Mouse (Mus musculus) limb, embryonic 14.5 days (tissue): ENCODE measurements around the gene Gak. TPM values are rescaled to one million over a fixed set of nuclear protein-coding genes. Genes with fewer than 3 reads are reported as not detected.
"Not testable (repeated sequence)": the region's sequence is repeated elsewhere in the genome, so short reads cannot be mapped to it uniquely, and the experiment has no call there.

Source experiments
- ATAC-seq: fragments of 200-750 bp; cut with Nextera tagmentation; 2 replicates; pipeline ENCODE4 v1.8.0; 2017; ENCODE audit warnings: low read depth, moderate number of reproducible peaks, moderate TSS enrichment; ENCODE audit not compliant: low FRiP score
- DNase-seq: peaks from one replicate; pipeline ENCODE4 v3.0.0-alpha.2; 2015; ENCODE audit warnings: low spot score
- H3K27ac ChIP-seq: fragments of 300-500 bp; sonication (generic); replicated peaks from 2 replicates; pipeline ENCODE4 v1.5.1; 2014; ENCODE audit warnings: low read depth, mild to moderate bottlenecking, low read length, moderate library complexity, mixed read lengths
- H3K27me3 ChIP-seq: fragments of 300-500 bp; sonication (generic); 2 replicates; pipeline ENCODE4 v1.6.1; 2014; ENCODE audit warnings: low read length, mixed read lengths; ENCODE audit not compliant: control insufficient read depth, insufficient read depth
- H3K36me3 ChIP-seq: fragments of 300-500 bp; sonication (generic); 2 replicates; pipeline ENCODE4 v1.6.1; 2014; ENCODE audit warnings: mild to moderate bottlenecking, low read length, moderate library complexity, mixed read lengths; ENCODE audit not compliant: control insufficient read depth, insufficient read depth
- H3K4me1 ChIP-seq: fragments of 300-500 bp; sonication (generic); 2 replicates; pipeline ENCODE4 v1.6.1; 2014; ENCODE audit warnings: antibody characterized with exemption, low read length, mixed read lengths; ENCODE audit not compliant: control insufficient read depth, insufficient read depth
- H3K4me2 ChIP-seq: fragments of 300-500 bp; sonication (generic); replicated peaks from 2 replicates; pipeline ENCODE4 v1.6.1; 2014; ENCODE audit warnings: low read depth, mild to moderate bottlenecking, low read length, moderate library complexity; ENCODE audit not compliant: severe bottlenecking
- H3K4me3 ChIP-seq: fragments of 300-500 bp; sonication (generic); replicated peaks from 2 replicates; pipeline ENCODE4 v1.5.1; 2014; ENCODE audit warnings: low read length
- H3K9ac ChIP-seq: fragments of 300-500 bp; sonication (generic); 2 replicates; pipeline ENCODE4 v1.6.1; 2014; ENCODE audit warnings: mild to moderate bottlenecking, low read depth, low read length, moderate library complexity; ENCODE audit not compliant: severe bottlenecking
- H3K9me3 ChIP-seq: fragments of 300-500 bp; sonication (generic); 2 replicates; pipeline ENCODE4 v1.6.1; 2016; ENCODE audit warnings: low read length; ENCODE audit not compliant: control insufficient read depth
- POLR2A ChIP-seq: fragments of 200-500 bp; IDR thresholded peaks from 2 replicates; pipeline ENCODE4 v1.8.0; 2012; ENCODE audit warnings: inconsistent platforms, mild to moderate bottlenecking, moderate library complexity, borderline replicate concordance; ENCODE audit not compliant: insufficient read depth, insufficient read length; ENCODE audit errors: extremely low read depth
- WGBS: fragments of 180-500 bp; shearing (Covaris S2); extraction: QIAGEN DNeasy Blood & Tissue Kit; methylation state at CpG from one replicate; pipeline ENCODE4 v1.1.7; 2014; 5-methylcytosine and 5-hydroxymethylcytosine counted together
- polyA plus RNA-seq, 2 experiments: library from polyadenylated mRNA; depleted of rRNA in 1 of 2; stranded (reverse) in 1 of 2; unstranded in 1 of 2; fragments of >200 nt; fragmentation: Nextera tagmentation in 1 of 2; extraction: Ambion mirVana in 1 of 2; gene quantifications; 2 replicates each; pipeline versions ENCODE4 v1.2.1 to v1.2.3; 2012 to 2014

Gak gene
- polyA plus RNA-seq, 2 experiments = 46.0 to 55.6 TPM

DNA sequence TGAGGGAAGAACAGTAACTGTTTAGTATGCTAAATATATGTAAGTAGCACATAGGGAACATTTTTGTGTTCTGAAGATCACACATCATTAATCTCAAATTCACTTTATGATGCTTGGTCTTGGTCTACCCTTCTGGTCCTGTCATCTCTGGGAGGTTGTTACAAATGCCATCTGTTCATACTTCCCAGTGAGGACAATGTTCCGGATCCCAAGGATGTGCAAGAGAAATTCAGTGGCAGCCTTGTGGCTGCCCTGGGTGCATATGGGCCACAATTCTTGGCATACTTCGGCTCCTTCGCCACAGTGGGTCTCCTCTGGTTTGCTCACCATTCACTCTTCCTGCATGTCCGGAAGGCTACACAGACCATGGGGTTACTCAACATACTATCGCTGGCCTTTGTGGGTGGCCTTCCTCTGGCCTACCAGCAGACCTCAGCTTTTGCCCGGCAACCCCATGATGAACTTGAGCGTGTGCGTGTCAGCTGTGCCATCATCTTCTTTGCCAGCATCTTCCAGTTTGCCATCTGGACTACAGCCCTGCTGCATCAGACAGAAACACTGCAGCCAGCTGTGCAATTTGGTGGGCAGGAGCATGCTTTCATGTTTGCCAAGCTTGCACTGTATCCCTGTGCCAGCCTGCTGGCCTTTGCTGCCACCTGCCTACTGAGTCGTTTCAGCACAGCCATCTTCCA is 16.2 kb upstream of the Gak start:
- Histone ChIP-seq H3K4me2 (no peak overlapping the region), H3K4me1 (no peaks in the 10 kb centered on the region), H3K27me3 (no peaks in the 10 kb centered on the region), H3K36me3 (peaks cover 75% of the 10 kb centered on the region), H3K9me3 (no peaks in the 10 kb centered on the region), H3K9ac (no peak overlapping the region), H3K4me3 (no peak overlapping the region), H3K27ac (no peak overlapping the region)
- WGBS = 96% methylated on average over 9 of the region's 9 CpGs
- DNase-seq = no peak
- TF ChIP-seq POLR2A = no peak
- ATAC-seq = no peak

- Histone ChIP-seq H3K27me3 (no peaks in the 10 kb centered on the region), H3K4me1 (no peaks in the 10 kb centered on the region), H3K9ac (no peak overlapping the region), H3K4me2 (no peak overlapping the region), H3K36me3 (peaks cover 60% of the 10 kb centered on the region), H3K4me3 (no peak overlapping the region), H3K27ac (no peak overlapping the region), H3K9me3 (no peaks in the 10 kb centered on the region)
- no peak for TF ChIP-seq POLR2A
- DNase-seq (no peak), ATAC-seq (no peak)
- WGBS = 72% methylated on average over 2 of the region's 2 CpGs
These were observed 14.1 kb upstream of the Gak start for GRCm38 (mm10) chr5:108643674-108644073.

DNA sequence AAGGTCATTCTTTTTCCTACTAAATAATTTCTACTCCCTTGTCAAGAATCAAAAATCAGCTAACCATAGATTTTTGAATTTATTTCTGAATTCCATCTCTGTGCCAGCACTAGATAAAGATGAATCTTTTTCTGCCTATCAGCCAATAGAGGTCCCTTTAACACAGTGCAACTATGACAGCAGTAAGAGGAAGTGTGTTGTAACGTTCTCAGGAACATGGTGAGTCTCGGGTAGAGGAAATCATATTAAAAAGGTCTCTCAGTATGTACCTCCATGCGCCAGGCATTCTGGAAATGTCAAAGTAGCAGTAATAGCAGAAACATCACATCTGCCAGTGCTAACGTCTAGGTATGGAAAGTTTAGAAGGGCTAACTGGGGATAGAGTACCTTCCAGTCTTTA is 6.6 kb upstream of the Gak start:
- H3K4me2 ChIP-seq = no peak overlapping the region
- no peak overlapping the region for H3K27ac ChIP-seq
- H3K4me3 ChIP-seq = no peak overlapping the region
- 72% methylated on average over 4 of the region's 4 CpGs for WGBS
- no peaks in the 10 kb centered on the region for H3K9me3 ChIP-seq
- TF ChIP-seq POLR2A = no peak
- DNase-seq = no peak
- H3K9ac ChIP-seq = no peak overlapping the region
- H3K4me1 ChIP-seq = no peaks in the 10 kb centered on the region
- ATAC-seq = no peak
- no peaks in the 10 kb centered on the region for H3K27me3 ChIP-seq
- H3K36me3 ChIP-seq = peaks cover 16% of the 10 kb centered on the region

DNA sequence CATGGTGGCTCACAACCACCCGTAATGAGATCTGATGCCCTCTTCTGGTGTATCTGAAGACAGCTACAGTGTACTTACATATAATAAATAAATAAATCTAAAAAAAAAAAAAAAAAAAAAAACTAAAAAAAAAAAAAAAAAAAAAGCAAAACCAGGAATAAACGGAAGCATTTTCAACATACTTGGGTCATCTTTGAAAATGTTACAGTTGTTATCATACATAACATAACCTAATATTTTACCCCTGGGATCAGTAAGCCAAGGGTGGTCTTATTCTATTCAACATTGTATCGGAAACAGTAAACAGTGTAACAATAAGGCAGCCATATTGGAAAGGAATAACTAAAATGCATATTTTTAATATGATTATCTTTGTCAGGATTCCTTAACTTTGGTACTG is 4.5 kb upstream of the Gak start:
- WGBS = 89% methylated on average over 2 of the region's 3 CpGs
- H3K4me3 ChIP-seq, H3K9ac ChIP-seq, ATAC-seq, H3K27ac ChIP-seq, DNase-seq, H3K4me1 ChIP-seq, H3K9me3 ChIP-seq, H3K27me3 ChIP-seq, H3K4me2 ChIP-seq: not testable (repeated sequence)
- peaks cover 11% of the 10 kb centered on the region; the same call in 1 of the 2 replicates for H3K36me3 ChIP-seq

DNA sequence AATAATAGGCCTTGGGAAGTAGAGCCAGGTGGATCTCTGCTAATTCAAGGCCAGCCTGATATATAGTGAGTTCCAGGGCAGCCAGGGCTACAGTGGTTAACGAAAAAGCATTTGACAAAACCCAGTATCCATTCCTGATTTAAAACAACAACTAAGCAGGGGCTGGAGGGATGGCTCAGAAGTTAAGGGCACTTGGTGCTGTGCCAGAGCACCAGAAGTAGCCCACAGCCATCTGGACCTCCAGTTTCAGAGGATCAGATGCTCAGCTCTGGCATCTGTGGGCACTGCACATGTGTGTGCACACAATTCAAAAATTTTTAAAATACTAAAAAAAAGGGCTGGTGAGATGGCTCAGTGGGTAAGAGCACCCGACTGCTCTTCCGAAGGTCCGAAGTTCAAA is 4.1 kb upstream of the Gak start:
- no peak for ATAC-seq
- Histone ChIP-seq H3K9ac (no peak overlapping the region), H3K4me1 (peaks cover 6% of the 10 kb centered on the region), H3K4me2 (no peak overlapping the region), H3K27me3 (no peaks in the 10 kb centered on the region), H3K36me3 (peaks cover 11% of the 10 kb centered on the region; the same call in 1 of the 2 replicates), H3K4me3 (no peak overlapping the region), H3K9me3 (no peaks in the 10 kb centered on the region), H3K27ac (no peak overlapping the region)
- no peak for TF ChIP-seq POLR2A
- DNase-seq = no peak
- 89% methylated on average over 4 of the region's 4 CpGs for WGBS
